Mouse (Mus musculus): ENCODE measurements around the gene Snhg11.

Snhg11 gene

DNA sequence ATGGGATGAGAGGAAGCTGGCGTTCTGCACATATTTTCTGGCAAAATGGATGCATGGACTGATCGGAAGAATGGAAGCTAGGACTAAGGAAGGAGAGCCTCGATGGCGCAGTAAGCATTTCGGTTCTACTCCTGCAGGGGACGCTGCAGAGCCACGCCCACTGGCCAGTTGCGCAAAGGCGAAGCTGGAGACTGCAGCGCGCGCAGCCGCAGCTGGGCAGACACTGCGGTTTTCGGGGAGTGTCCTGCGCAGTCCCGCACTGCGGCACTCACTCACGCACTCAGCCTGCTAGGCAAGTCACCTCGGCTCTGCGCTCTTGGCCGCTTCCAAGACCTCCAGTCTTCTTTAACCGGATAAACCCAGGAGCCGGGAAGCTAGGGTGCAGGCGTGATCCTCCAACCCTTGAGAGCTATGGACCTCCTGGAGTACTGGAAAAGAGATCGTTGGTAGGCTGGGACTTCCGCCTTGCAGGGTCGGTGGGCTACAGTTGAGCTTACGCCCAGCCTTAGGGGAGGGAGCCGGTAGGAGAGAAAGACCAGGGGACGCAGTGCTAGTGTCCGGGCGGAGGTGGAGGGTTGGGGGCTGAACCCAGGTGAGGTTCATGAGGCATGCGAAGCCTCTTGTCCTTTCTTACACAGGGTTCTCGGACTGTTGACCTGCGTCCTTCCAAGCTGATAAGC lies at the start of gene Snhg11:
Snhg11 (plus strand) TSS at position 196 of the 680 bp plus-strand sequence.
- DNase-seq (ENCODE audit: low read depth, low spot score): peak; percentile 19

DNA sequence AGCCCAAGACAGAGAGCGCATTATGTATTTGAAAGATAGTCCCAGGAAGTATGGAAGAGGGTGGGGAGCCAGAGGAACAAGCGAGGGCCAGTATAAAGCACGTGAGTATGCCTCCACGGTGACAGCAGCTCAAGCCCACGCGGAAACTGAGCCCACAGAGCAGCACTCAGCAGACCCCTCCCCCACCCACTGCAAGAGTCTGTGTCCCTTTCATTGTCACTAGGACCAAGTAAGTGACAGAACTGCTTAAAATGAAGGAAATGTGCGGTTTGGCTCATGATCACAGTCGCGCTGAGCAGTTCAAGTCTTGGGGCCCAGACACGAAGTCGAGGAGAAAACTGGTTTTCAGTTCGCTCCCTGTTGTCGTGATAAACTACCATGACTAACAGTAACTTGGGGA lies 41.1 kb upstream of the Snhg11 start:
- peak; percentile 32 for DNase-seq (ENCODE audit: low read depth, low spot score)

DNA sequence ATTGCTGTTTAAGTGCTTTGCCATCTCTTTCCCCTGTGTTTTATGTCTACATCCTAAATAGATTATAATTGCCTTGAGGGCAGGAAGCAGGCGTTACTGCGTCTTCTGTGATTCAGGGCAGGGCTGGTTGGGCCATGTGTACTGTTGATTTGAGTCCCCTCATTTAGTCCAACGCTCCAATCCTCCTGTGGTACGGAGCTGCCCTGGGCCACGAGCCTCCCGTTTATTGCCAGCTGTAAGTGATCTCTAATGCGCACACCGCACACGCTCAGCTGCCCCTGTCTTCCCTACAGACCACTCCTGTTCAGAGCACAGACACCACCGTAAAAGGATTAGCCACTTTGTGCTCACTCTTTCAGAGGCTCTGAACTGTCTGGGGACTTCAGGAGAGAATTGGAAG lies 37.7 kb upstream of the Snhg11 start:
- no peak for DNase-seq (ENCODE audit: low read depth, low spot score)

DNA sequence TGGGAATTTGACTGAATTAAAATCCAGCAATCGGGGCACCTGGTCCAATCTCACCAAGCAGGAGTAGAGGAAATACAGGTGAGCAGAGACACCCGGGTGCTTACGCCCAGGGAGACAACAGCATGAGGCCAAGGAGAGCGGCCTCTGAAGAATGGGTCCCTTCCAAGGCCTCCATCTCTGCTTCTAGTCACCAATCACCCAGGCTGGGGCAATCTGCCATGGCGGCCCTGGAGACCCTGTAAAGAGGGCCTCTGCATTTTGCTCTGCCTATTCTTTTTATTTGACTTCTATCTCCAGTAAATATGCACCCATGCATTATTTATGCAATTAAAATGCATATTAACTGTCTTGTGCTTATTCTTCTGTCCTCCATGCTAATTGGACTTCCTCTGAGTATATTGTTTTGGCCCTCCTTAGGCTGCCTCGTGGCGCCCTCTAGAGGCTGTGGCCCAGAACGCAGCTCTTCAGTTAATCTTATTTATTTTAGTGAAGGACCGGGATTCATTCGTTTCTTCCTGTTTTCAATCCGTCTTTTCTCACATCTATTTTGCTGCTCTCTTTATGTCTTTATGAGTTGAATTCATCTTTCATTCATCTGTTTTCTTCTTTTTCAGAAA lies 35.4 kb upstream of the Snhg11 start:
- DNase-seq (ENCODE audit: low read depth, low spot score): peak; percentile 85

DNA sequence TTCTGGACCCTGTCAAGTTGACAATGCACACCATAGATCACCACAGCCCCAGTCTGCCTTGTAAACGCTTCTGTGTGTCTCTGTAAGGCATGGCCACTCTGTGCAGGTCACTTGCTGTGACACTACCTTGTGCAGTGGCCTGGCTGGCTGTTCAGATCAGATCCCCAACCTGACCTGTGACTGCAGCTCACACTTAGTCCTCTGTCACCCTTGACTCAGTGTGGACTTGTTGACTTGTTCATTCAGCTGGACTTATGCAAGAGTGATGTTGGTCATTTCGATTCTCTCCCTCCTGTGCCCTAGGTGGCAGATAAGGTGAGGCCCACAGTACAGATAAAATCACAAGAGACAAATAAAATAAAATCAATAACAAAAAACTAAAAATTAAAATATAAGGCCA lies 34.1 kb upstream of the Snhg11 start:
- no peak for DNase-seq (ENCODE audit: low read depth, low spot score)

DNA sequence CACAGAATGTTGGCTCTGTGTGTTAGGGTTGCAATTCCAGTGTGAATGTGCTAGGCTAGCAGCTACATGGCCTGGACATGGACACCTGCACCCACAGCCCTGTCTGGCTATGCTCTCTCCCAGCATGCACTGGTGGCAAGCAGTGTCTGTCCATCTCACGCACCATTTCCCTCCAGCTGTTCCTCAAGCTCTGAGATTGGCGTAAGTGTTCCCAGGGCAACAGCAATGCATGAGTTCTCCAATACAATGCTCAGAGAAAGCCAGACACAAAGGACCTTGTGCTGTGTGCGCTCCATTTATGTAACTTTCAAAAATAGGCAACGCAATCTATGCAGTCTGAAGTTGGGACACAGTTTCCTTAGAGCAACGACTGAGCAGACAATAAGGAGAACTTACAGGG lies 31.9 kb upstream of the Snhg11 start:
- DNase-seq (ENCODE audit: low read depth, low spot score): no peak

DNA sequence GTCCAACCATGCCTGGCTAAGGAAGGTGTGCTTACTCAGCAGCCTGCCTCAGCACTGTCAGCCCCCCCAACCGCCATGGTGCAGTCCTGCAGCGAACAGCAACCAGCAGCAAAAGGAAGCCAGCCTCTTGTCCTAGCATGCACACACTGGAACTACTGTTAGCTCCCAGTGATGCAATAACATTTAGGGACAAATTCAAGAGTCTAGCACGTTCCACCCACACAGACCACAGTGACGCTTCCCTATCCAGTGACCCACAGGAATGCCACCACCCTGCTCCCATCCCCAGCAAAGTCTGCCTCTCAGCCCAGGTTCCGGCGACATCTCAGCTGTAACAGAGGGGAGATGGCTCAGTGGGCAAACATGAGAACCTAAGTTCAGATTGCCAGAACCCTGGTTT lies 29.0 kb upstream of the Snhg11 start:
- DNase-seq (ENCODE audit: low read depth, low spot score): no peak

DNA sequence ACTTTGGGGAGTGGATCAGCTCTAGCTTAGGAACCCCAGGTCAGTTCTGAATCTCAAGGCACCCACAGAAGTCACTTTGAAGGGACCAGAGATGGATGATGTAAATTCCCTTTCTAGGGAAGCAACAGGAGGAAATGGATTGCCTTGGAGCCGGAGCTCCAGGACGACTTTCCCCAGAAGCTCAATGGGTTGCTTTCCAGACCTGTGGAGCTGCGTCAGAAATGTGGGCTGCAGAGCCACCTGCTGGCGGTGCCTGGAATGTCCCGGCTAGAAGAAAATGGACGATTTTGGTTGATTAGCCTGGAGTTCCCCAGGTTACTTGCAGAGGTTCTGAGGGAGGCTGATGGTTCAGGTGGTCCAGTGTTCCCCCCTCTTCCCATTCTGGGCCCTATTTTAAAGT lies 27.6 kb upstream of the Snhg11 start:
- peak; percentile 85 for DNase-seq (ENCODE audit: low read depth, low spot score)

DNA sequence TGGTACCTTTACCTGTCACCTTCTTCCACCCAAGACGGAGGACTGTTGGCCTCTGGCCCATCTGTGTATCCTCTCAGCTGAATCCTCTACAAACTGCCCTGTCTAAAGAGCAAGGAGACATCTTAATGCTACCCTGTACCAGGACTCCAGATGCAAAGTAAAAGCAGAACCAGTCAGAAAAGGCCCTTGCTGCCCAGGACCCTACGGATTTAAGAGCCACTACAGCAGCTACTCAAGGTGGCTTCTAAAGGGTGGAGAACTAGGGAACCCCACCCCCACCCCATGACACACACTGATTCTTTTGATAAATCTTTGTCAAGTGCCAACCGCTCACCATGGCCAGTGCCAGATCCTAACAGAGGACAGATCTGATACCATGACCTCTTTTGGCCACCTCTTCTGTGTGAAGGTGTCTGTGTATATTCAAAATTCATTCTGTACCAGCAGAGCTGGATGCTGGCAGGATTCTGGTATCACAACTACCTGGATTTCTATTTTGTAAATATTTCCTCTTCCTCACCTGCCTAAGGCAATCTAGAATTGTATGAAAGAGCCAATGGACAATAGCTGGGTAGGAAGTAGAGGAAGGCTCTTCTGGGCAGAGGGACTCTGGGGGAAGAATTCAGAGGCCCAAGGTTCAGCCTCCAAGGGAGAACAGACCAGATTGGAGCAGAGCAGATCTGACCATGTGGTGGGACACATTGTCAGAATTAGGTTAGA lies 22.5 kb upstream of the Snhg11 start:
- no peak for DNase-seq (ENCODE audit: low read depth, low spot score)

DNA sequence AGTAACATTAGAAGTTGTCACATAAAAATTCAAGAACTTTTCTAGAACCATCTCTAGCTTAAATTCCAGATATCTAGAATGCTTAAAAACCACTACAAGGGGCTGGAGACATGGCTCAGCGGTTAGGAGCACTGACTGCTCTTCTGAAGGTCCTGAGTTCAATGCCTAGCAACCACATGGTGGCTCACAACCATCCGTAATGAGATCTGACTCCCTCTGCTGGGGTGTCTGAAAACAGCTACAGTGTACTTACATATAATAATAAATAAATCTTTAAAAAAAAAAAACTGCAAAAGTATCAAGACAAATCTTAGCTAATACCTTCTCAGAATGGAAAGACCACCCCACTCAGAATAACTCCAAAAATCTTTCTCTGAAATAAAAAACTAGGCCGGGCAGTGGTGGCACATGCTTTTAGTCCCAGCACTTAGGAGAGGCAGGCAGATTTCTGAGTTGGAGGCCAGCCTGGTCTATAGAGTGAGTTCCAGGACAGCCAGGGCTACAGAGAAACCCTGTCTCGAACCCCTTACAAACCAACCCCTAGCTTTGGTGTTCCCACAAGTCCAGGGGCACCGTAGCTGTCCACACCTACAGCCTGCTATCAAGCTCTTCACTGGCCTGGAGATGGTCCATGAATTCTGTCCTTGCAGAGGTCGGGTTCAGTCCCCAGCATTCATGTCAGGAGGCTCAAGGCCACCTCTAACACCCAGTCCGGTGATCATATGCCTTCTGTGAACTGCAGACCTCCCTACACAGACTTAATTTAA lies 20.9 kb upstream of the Snhg11 start:
- DNase-seq (ENCODE audit: low read depth, low spot score): peak; percentile 35

DNA sequence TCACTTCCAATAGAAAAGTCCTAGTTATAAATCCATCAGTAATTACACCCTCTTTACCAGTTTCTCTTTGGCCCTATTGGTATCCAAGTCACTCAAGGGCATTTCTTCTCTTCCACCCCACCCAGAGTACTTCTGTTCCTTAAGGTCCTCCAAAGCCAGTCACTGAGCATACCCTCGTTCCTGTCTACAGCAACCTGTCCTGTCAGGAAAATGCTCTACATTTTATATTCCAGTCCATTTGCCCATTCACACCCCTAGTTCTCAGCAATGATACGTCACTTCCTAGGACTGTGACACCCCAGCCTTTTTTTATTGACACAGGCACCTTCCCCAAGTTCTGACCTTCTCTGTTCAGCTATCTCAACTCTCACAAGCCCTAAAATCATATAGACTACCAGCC lies 20.2 kb upstream of the Snhg11 start:
- DNase-seq (ENCODE audit: low read depth, low spot score): no peak

DNA sequence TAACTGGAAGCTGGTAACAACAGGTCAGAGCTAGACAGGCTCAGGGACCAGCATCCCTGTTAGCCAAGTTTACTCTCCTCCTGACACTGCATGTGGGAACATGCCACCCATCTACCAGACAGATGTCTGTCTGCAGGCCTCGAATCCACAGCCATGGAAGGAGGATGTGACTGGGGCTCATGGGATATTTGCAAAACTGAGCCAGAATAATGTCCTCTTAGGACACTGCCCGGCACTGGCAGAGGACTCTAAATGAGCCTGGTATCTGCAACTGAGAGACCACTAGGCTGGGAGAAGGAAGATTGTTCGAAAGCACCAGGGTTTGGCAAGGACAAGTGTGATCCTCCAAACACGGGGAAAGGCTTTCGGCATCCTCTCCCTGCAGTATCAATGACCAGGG lies 19.3 kb upstream of the Snhg11 start:
- no peak for DNase-seq (ENCODE audit: low read depth, low spot score)

DNA sequence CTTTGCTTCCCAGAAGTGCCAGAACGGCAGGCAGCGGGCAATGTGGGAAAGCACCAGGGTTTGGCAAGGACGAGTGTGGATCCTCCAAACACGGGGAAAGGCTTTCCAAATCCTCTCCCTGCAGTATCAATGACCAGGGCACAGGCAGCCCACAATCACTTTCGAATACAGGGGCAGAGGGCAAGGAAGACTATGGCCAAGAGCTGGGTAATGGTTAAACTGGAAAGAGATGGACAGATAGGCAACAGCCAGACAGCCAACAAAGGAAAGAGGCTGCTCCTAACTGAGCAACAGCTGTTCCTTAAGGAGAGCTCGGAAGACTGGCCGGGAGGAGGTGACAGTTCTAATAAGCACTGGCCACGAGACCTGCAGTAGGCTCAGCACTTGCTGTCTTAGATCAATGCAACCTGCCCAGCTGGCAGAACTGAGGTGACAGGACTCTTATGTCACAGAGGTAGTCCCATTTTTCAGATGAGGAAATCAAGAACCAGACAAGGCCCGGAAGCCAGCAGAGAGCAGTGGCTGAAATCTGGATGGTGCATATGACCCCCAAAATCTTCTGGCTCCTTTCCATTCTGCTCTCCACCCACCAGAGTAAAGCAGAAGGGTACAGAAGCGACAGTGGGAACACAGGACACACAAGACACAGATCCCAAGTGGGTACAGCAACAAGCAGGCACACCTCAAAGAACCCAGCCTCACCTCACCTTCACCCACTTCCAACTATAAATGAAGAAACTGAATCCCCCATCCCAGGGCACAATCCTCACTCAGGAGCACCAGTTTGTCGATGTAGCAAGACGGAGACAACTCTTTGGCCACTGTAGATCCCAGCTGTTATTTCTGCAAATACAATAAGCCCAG lies 15.4 kb upstream of the Snhg11 start:
- DNase-seq (ENCODE audit: low read depth, low spot score): no peak

DNA sequence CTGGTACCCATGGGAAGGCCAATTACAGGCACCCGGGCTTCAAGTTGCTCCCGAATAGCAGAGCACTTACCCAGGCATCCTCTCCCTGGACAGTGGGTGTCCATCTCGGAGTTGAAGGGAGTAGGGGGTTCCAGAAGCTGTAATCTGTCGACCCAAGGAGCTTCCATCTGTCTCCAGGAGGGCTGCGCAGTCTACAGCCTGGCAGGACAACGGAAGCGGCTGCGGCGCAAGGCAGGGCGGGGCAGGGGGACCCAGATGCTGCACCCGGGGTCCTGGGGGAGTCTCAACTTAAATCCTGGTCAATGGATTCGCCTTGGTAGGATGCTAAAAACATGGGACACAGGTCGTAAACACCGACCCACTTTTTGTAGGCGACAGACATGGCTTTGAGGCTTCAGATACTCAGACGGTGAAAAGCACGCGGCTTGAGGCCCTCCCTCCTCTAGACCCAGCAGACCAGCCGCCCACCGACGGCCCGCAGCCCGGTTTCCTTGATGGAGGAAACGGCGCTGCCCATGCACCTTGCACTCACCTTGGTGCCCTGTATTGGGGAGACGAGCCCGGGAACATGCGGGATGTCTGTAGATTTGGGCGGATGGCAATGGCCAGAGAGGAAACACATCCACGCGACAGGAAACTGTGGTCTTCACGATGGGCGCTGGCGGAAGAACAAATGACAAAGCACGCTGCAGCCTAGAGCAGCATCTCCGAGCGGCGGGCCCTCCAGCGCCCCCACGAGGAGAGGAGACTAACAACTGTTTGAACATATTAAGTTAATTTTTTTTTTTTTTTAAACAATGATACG lies 14.4 kb upstream of the Snhg11 start:
- peak; percentile 94 for DNase-seq (ENCODE audit: low read depth, low spot score)

DNA sequence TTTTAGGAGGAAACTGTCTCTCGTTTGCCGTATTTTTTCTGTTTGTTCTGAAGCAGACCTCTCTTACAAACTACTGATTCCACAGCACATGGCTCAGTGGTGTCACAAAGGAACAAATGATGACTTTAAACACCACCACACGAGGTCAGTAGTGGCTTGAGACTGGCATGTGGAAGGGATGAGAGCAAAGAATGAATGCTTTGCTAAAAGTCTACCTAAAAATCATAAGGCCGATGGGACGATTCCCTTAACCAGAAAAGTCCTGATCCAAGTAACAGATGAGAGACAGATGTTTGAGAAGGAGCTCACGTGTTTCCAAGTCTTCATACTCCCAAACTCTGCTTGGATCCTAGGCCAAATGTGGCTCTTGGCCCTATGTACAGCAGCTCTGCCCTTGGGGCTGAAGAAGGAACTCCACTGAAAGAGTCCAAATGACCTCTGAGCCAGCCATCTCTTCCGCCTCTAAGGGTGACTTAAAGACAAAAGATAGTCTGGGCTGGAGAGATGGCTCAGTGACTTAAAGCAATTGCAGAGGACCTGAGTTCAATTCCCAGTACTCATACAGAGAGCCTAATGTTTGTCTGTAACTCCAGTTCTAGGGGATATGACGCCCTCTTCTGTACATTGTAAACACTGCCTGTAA lies 13.6 kb upstream of the Snhg11 start:
- DNase-seq (ENCODE audit: low read depth, low spot score): no peak

DNA sequence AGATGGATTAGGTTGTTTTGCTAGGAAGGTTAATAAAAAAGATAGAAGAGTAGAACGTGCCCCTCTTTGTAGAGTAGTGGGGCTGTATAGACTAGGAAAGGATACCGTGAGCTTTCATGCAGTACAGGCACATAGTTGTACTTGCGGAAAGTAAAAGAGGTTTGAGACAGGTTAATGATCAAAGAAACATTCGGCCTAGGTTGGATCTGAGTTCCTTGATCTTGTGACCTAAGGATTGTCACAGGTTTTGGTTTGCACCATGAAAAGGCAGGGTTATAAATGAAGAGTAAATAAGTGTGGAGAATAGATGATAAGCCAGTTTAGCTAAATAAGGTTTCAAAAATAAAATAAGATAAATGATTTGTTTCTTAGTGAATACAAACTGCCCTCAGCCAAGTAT lies 11.3 kb upstream of the Snhg11 start:
- no peak for DNase-seq (ENCODE audit: low read depth, low spot score)

DNA sequence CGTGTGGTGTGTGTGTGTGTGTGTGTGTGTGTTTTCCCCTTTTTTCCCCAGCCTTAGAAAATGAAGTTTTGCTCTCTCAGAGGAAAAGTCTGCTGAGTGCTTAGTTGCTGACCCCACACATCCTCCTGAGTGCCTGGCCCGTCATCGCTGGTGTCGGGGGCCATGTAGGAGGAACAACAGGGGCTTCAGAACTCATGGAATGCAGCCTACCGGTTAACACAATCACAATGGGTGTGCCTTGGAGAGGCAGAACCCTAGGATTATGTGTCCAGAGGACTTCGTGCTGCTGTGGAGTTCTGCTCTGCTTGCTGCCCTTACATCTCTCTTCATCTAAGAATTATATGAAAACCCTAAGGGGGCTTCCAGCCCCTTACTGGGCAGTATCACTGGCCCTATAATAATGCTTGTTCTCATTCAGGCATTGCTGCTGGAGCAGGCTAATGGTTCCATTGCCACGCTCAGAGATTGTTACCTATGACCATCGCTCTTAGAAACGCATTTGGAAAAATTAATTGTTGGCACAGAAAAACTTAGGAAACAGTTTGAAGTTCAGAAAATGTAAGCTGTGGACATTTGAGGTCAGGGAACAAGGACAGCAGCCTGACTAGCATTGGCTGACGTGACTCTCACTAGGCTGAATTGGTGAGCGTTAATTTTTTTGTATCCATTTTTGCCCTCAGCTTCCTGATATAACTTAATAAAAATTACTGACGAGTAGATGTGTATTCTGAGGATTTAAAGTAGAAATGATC lies 10.2 kb upstream of the Snhg11 start:
- no peak for DNase-seq (ENCODE audit: low read depth, low spot score)

DNA sequence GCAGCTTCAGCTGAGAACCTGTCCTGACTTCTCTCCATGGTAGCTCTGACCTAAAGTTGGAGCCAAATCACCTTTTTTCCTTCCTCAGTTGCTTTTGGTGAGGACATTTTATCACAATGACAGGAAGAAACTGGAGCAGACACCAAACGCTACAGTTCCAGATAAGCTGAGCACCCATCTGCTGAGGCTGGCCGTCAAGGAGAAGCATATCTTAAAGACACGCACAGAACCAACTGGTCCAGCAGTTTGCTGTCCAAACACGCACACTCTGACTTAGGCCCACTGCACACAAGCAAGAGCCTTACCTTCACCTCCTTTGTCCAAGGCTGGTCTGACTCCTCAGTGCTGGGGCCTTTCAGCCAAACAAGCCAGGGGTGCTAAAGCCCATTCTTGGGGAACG lies 7.8 kb upstream of the Snhg11 start:
- DNase-seq (ENCODE audit: low read depth, low spot score): no peak

DNA sequence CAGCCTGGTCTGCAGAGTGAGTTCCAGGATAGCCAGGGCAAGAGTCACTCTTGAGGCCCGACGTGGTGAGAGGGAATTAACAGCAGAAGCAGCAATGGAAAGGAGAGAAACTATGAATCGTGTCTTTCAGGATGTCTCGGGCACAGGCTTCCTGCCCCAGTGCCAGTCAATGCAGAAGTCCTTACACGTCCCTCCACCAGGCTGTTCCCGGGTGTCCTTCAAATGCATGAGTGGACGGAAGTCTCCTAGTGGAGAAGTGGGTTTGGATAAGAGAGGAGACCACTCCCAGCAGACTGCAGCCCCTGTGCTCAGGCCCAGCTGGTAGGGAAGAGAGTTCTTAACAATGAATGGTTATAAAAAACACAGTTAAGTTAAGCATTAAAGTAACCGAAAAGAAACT lies 7.1 kb upstream of the Snhg11 start:
- DNase-seq (ENCODE audit: low read depth, low spot score): no peak

All from CD4-positive, CD25-positive, alpha-beta regulatory T cell, adult 2 months (primary cell).